Mouse (Mus musculus) embryonic facial prominence, embryonic 14.5 days (tissue): ENCODE measurements around the gene Gpc4. TPM values are rescaled to one million over a fixed set of nuclear protein-coding genes. Genes with fewer than 3 reads are reported as not detected.
A peak's percentile ranks its signal among the peaks of the same experiment; 100 is the strongest.

ENCODE experiments used
- ATAC-seq: fragments of 200-750 bp; cut with Nextera tagmentation; 2 replicates; pipeline ENCODE4 v1.8.0; 2017; ENCODE audit warnings: low read depth, moderate number of reproducible peaks, moderate TSS enrichment
- DNase-seq: peaks from one replicate; pipeline ENCODE4 v3.0.0-alpha.2; 2015; ENCODE audit warnings: low spot score
- H3K27ac ChIP-seq: fragments of 300-500 bp; sonication (generic); replicated peaks from 2 replicates; pipeline ENCODE4 v1.5.1; 2014; ENCODE audit warnings: low read depth, mild to moderate bottlenecking, low read length, moderate library complexity
- H3K27me3 ChIP-seq: fragments of 300-500 bp; sonication (generic); replicated peaks from 2 replicates; pipeline ENCODE4 v1.6.1; 2014; ENCODE audit warnings: low read length; ENCODE audit not compliant: control insufficient read depth, insufficient read depth
- H3K36me3 ChIP-seq: fragments of 300-500 bp; sonication (generic); 2 replicates; pipeline ENCODE4 v1.6.1; 2014; ENCODE audit warnings: low read length, mixed read lengths; ENCODE audit not compliant: control insufficient read depth, insufficient read depth
- H3K4me1 ChIP-seq: fragments of 300-500 bp; sonication (generic); 2 replicates; pipeline ENCODE4 v1.6.1; 2014; ENCODE audit warnings: antibody characterized with exemption, low read length; ENCODE audit not compliant: control insufficient read depth, insufficient read depth
- H3K4me2 ChIP-seq: fragments of 300-500 bp; sonication (generic); 2 replicates; pipeline ENCODE4 v1.6.1; 2014; ENCODE audit warnings: low read depth, mild to moderate bottlenecking, low read length, moderate library complexity, mixed read lengths
- H3K4me3 ChIP-seq: fragments of 300-500 bp; sonication (generic); 2 replicates; pipeline ENCODE4 v1.5.1; 2014; ENCODE audit warnings: low read depth, mild to moderate bottlenecking, low read length
- H3K9ac ChIP-seq: fragments of 300-500 bp; sonication (generic); 2 replicates; pipeline ENCODE4 v1.6.1; 2014; ENCODE audit warnings: low read depth, mild to moderate bottlenecking, low read length, moderate library complexity, mixed read lengths
- H3K9me3 ChIP-seq: fragments of 300-500 bp; sonication (generic); 2 replicates; pipeline ENCODE4 v1.6.1; 2016; ENCODE audit warnings: low read length; ENCODE audit not compliant: control insufficient read depth
- WGBS: fragments of 180-500 bp; shearing (Covaris S2); extraction: QIAGEN DNeasy Blood & Tissue Kit; methylation state at CpG from one replicate; pipeline ENCODE4 v1.1.7; 2014; 5-methylcytosine and 5-hydroxymethylcytosine counted together
- polyA plus RNA-seq: library from polyadenylated mRNA; unstranded; fragments of >200 nt; fragmentation: Nextera tagmentation; extraction: Ambion mirVana; gene quantifications from 2 replicates; pipeline ENCODE4 v1.2.1, GENCODE M21; 2014

Gene Gpc4
- polyA plus RNA-seq, 1 experiment from 2014 or later = 68.1 TPM

DNA sequence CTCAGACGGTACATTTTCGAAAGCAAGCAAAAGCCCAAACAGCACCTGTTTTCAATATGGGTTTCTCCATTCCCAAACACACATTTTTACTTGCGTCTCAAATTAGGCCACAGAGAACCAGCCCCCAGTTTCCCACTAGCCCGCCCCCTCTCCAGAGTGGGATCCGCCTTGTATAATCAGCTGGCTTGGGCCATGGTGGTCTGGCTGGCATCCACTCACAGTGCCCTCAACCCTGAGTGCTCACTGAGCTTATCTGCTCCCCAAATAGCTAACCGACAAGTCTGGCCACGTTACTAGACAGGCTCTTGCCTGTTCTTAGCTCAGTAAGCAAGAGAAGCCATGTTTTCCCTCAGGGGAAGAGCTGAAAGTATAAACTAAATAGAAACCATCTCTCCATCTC is 134.9 kb downstream of the Gpc4 start:
- Histone ChIP-seq H3K4me2 (no peak overlapping the region), H3K27me3 (no peaks in the 10 kb centered on the region; the same call in 1 of the 2 replicates), H3K4me3 (no peak overlapping the region), H3K9ac (no peak overlapping the region), H3K36me3 (no peaks in the 10 kb centered on the region), H3K9me3 (no peaks in the 10 kb centered on the region), H3K27ac (peak overlapping the region; percentile 78), H3K4me1 (no peaks in the 10 kb centered on the region)
- peak; percentile 50; the same call in 1 of the 2 replicates for ATAC-seq
- 48% methylated on average over 7 of the region's 7 CpGs for WGBS
- peak; percentile 79 for DNase-seq

- 60% methylated on average over 9 of the region's 9 CpGs for WGBS
- DNase-seq (peak; percentile 19), ATAC-seq (no peak)
- H3K4me1 ChIP-seq = no peaks in the 10 kb centered on the region
- H3K27ac ChIP-seq = no peak overlapping the region
- no peak overlapping the region for H3K4me2 ChIP-seq
- H3K4me3 ChIP-seq = no peak overlapping the region
- no peaks in the 10 kb centered on the region for H3K9me3 ChIP-seq
- no peak overlapping the region for H3K9ac ChIP-seq
- peaks cover 4% of the 10 kb centered on the region; the same call in 1 of the 2 replicates for H3K27me3 ChIP-seq
- no peaks in the 10 kb centered on the region for H3K36me3 ChIP-seq
Measured at GRCm38 (mm10) chrX:52017660-52018059, 147.4 kb downstream of the Gpc4 start.

Other genes with a start within 250 kb of the Gpc4 start
- not detected in 2 replicates for gene 1700080O16Rik, start 192.5 kb downstream of the Gpc4 start, polyA plus RNA-seq